Mouse (Mus musculus) left cerebral cortex, postnatal 36 days (tissue): ENCODE data around the gene Rmnd5a. TPM values are rescaled to one million over a fixed set of nuclear protein-coding genes. Genes with fewer than 3 reads are reported as not detected.

Source experiments
- DNase-seq, 2 experiments: peaks; one replicate each; pipeline ENCODE4 v3.0.0; 2021 to 2022; ENCODE audit warnings: low spot score in 2 of 2, mixed read lengths in 1 of 2
- intact Hi-C: fragments of 180-260 bp; cut with DNase I; formaldehyde crosslinking; loops from one replicate; pipeline ENCODE4 v1.15.1; 2025
- total RNA-seq, 2 experiments: library from RNA; stranded (reverse); gene quantifications; 2 replicates each; pipeline ENCODE4 v1.2.3; 2021

Rmnd5a gene
- total RNA-seq, 2 experiments from 2014 or later = 91.4 to 98.7 TPM

DNA sequence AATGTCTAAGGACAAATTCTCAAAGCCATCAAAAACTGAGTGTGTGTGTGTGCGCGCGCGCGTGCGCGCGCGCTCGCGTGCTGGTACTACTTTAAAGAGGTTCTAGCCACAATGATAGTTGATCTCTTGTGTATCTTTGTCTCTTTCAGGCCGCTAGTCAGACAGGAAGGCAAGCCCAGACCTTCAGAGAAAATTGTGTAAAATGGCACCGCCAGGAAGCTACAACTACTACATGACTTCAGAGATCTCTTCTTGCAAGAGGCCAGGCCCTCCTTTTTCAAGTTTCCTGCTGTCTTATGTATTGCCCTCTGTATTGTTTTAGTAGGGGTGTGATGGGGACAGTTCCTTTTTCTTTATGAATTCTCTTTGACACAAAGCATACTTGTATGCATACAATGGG, 63.7 kb downstream of the Rmnd5a start:
- intact Hi-C loops = no loop called here
- no peak for DNase-seq

DNA sequence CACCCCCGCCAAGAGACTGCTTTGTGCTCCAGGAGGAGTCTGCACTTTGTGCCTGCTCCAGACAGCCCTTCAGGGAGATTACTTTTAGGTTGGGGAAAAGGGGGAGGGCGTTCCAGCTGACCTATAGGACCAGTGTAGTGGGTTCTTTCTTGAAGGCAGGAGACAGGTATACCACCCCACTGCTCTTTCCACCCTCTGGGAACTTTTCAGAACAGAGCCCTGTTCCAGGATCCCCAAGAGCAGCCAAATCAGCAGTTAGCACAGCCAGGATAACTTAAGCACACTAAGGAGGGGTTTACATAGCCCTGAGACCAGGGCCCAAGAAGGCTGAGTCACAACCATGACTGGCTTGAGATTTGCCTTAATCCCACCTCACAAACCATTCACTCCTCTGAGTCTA, 65.5 kb downstream of the Rmnd5a start:
- intact Hi-C loops = no loop called here
- no peak for DNase-seq

DNA sequence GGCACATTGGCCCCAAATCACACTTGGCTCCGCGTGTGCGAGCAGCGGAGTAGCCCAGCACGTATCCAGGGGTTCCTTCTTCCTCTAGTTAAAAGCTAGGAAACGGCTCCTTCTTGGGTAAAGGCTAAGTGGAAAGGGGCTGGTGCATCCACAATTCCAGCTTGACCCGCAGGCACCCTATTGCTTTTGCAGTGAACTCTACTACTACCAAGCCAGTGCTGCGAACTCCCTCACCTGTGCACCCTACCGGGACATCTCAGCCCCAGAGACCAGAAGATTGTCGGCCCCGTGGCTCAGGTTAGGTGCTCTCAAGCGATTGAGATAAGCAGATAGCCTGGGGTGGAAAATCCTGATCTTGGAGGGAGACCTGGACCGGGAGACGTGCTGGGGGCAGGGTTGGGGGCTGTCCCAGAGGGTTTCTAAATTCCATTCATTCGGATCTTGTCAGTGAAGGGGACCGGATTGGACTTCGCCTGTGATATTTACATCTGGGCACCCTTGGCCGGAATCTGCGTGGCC, 66.1 kb downstream of the Rmnd5a start:
- DNase-seq = no peak
- intact Hi-C loops = no loop called here

DNA sequence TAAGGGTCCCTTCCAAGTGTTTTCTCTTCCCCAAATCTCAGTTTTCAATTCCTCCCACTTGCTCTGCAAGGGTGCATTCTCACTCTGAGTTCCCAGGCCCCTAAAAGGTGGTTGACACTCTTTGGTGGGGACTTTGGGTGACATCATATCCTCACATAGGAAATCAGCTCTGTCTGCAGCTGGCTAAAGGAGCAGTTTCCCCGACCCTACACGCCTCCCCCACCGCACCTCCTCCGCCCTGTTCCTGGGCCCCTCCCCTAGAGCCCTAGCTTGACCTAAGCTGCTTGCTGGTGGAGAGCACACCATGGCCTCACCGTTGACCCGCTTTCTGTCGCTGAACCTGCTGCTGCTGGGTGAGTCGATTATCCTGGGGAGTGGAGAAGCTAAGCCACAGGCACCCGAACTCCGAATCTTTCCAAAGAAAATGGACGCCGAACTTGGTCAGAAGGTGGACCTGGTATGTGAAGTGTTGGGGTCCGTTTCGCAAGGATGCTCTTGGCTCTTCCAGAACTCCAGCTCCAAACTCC, 67.1 kb downstream of the Rmnd5a start, which contains the start of gene Cd8a:
Cd8a (plus strand) TSS at position 179 of the 527 bp plus-strand sequence.
- intact Hi-C loops = no loop called here
- DNase-seq = no peak

DNA sequence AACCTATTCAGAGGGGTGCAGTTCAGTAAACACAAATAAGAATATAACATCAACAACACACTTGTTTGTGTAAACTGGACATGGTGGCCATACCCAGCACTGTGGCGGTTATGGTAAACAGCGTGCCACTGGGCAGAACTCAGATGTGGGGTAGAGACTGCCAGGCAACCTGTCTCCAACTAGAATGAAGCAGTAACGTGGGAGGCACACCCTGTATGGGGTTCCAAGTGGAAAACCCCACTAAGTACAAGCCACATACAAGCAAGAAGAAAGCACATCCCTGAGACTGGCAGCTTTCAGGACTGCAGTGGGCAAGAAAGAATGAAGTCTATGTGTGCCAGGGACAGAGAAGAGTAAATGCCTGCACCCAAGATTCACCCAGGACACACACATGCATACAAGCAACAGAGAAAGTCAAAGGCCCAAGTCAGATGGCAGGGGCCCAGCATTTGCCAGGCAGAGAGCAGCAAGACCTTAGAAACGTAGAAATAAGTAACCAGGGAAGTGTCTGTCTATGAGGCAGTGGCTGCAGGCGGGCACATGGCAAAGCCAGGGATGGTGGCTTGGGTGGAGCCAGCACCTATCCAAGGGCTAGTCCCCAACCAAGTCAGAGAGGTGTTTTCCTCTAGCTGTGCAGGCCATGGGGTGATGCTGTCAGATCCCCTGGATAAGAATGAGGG, 68.3 kb downstream of the Rmnd5a start:
- intact Hi-C loops = no loop called here
- DNase-seq = no peak

DNA sequence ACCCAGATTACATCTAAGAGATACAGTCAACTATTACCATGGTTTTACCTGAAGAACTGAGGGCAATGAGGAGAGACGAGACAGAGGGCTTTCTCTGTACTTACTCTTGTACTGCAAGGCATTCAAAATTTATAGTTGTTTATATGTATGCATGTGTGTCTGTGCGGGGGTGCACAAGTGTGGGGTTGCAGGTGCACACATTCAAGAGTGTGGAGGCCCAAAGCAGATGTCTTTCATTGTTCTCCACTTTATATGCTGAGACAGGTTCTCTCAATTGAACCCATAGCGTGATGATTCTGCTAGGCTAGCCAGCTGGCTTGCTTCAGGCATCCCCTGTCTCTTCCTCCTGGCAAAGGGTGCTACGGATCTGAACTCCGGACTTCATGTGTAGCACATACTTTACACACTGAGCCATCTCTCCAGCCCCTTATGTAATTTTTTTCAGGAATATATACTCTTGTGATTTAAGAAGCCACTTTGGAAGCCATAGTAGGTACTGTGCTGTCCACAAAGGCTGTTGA, 69.3 kb downstream of the Rmnd5a start:
- DNase-seq = no peak
- intact Hi-C loops = no loop called here

DNA sequence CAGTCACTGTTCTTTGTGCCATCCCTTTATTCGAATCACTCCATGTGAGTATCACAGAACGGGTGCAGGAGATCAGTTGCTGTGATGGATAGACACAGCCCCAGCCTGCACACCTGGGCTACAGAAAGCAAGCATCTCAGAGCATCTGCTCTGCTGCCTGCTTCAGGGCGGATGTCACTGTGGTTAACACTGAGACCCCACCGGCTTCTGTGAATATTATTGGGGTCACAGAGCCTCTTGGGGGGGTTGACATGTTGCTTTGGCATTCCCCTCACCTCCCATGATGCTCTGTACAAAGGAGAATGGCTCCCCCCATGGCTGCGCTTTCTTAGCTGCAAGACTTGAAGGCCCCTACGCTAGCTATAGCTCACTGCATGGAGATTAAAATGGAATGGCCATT, 71.0 kb downstream of the Rmnd5a start:
- intact Hi-C loops = no loop called here
- no peak for DNase-seq

DNA sequence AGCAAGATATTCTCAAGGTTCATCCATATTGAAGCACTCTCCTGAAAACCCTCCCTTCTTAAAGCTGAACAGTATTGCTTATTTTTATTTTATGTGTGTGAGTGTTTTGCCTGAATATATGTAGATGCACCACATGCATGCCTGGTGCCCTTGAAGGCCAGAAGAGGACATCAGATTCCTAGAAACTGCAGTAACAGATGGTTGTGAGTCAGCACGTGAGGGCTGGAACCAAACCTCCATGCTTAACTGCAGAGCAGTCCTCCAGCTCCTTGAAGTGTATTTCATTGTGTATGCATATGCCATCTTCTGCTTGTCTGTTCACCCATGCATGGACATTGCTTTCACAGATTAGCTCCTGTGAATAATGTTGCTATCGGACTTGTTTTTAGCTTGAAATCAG, 76.4 kb downstream of the Rmnd5a start:
- no peak for DNase-seq
- intact Hi-C loops = no loop called here

DNA sequence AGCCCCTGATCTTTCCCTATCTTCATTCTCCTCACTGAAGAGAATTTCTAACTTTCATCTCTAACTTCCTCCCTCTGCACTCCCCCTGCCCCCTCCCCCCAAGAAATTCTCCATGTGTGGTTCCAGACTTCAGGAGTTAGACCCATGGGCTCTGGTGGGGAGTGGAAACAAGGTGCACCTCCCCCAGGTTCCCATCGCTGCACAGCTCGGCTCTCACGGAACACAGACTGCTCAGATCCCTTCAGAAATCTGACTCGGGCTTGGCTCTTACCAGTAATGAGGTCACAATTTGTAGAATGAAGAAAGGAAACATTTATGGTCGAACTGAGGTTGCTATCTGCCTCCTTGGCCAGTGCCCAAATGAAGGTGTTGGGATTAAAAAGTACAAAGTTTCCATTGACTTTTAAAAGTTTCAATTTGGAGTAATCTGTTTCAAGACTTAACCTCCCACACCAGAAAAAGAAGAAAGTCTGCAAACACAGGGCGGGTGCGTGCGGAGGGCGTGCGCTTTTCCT, 79.2 kb downstream of the Rmnd5a start:
- DNase-seq = no peak
- intact Hi-C loops = no loop called here

DNA sequence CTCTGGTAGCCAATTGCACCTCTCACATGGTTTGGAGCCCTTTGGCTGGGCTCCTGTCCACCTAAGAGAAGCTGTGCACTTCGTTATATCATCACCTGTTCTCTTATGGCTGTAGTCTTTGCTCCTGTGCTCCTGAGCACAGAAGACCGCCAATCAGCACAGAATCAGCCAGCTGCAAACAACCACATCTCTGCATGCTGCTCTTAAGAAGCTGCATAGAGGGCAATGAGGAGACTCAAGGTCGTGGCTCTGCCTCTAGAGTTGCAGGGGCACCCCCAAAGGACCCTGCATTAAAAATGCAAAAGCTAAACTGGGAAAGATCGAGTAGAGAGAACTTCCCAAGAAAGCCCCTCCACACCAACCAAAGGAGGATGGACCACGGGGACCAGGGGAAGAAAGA, 79.7 kb downstream of the Rmnd5a start:
- no peak for DNase-seq
- intact Hi-C loops = no loop called here

DNA sequence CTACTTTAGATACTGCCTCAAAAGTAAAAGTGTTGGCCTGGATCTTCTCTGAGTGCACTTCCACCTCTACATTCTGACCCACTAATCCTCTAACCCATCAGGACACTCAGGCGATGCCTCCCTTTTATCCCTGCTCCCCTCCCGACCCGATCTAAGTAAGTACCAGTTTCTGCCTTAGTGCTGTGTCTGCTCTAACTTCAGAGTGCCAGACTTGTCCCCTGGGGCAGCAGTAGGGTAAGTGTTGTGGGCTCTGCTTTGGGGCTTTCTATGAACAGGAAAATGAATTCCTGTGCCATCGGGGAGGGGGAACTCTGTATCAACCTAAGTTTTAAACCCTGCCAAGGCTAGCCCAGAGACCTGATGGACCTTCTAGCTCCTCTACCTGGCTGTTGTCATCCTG, 80.2 kb downstream of the Rmnd5a start:
- no peak for DNase-seq
- intact Hi-C loops = no loop called here

DNA sequence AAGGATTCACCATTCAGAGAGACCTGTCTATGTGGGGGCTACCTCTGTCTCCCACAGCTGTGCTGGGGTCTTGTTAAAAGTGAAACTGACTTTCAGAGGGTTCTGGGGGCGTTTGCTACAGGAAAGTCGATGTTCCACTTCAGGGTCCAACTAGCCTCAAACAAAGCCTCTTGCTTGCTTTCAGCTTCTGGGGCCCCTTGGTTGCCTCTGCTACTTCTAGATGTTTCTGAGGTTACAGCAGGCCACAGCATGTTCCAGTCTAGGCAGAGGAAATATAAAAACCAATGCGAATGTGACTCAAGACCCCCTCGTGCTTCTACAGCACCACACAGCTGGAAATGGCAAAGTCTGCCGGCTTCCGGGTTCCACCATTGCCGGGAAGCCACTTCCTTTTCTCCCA, 82.9 kb downstream of the Rmnd5a start:
- no peak for DNase-seq
- intact Hi-C loops = no loop called here

DNA sequence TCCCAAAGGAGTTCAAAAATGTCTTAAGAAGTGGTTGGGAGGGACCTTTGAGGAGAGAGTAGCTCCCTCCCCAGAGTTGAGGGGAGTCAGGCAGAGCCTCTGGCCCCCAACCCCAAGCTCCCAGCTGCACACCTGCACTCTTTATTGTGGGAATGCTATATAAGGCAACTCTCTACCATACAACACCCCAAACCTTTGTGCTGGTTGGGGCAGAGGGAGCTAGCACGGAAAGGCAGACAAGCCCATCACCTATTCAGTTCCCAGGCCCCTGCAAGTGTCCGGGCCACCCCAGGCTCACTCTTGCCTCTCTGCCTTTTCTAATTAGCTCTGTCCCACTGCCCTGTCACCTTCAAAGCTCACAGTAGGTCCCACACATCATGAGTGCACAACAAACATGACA, 86.7 kb downstream of the Rmnd5a start:
- no peak for DNase-seq
- intact Hi-C loops = no loop called here

DNA sequence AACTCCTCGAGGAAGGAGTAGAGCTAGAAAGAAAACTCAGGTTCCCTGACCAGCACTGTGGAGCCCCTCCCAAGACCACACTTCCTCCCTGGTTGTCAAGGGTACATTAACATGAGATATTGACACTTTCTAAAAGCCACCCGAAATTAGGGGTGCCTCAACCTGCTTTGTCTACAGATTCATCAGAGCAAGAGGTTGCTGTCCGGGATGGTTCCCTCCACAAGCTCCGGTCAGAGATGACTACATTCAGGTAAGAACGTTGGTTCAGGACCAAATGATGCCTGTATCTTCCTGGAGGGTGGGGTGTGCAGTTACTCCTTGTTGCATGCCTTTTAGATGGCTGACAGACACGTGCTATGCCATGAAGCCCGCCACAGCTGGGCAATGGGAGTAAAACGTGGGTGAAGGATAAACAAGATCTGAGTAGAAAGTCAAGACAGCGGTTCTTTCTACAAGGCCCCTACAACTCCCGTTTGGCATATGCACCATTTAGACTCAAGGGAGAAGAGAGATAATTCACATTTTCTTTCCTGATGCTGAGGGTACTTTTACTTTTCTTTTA, 87.5 kb downstream of the Rmnd5a start:
- no peak for DNase-seq
- intact Hi-C loops = no loop called here

DNA sequence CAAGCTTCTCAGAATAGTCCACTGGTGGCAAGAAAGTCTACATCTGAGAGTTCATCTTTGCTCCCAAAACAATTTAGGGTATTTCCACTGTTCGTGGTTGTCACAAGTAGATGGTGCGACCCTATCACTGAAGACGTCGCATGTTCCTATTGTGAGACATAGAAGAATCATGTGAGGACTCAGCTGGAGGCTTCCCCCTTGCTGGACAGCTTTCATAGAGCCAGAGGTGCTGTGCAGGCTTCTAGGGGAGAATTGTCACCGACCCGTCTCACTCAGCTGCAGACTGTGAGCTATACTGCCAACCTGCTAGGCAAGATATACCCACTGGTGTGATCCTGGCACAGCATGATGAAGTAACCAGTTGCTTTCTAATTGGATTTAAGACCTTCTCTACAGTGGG, 88.2 kb downstream of the Rmnd5a start:
- DNase-seq = no peak
- intact Hi-C loops = no loop called here

DNA sequence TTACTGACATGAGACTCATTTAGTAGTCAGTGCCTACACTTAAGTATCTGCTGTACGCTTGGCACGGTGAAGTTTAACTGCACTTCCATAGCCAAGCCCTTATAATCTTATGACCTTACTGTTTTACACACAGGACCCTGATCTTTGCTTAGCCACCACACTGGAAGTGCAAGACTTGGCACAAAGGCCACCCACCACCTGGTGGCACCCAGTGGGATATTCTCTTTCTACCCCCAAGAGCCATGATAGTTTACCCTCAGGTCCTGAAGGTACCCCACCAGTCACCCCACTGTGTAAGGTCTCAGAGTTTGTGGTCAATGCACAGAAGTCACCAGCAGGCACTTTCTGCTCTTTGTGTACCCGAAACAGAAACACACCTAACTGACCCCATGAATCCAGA, 89.2 kb downstream of the Rmnd5a start:
- DNase-seq = no peak
- intact Hi-C loops = no loop called here

DNA sequence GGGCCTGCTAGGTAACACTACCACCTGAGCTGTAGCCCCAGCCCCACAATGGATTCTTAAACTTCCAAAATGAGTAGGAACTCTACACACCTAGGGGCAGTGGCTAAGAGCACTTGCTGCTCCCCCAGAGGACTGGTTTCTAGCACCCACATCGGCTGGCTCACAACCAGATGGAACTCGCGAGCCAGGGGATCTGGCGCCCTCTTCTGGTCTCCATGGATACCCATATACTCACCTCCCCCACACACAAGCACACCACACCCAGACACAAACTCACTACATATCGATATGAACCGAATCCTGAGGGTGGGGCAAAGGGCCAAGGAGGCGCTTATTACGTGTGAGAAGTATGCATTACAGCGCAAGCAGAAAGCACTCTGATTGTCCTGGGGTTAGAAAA, 92.4 kb downstream of the Rmnd5a start:
- no peak for DNase-seq
- intact Hi-C loops = no loop called here

DNA sequence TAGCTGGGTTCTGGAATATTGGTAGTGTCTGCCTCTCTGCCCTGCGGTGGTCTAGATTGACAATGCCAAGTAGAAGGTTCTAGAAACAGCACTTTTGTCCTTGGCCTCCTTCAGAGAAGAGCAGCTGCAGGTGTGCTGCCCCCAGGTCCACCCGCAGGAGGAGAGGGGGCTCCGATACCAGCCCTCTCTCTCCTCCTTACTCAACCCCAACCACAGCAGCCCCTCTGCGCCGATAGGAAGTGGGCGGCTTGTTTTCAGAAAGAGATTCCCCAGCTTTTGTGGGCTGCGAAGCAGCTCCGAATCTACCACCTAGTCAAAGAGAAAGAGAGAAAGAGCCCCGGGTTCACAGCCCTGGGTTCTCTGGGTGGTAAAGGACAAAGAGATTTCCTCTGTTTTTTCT, 99.3 kb downstream of the Rmnd5a start:
- intact Hi-C loops = no loop called here

DNA sequence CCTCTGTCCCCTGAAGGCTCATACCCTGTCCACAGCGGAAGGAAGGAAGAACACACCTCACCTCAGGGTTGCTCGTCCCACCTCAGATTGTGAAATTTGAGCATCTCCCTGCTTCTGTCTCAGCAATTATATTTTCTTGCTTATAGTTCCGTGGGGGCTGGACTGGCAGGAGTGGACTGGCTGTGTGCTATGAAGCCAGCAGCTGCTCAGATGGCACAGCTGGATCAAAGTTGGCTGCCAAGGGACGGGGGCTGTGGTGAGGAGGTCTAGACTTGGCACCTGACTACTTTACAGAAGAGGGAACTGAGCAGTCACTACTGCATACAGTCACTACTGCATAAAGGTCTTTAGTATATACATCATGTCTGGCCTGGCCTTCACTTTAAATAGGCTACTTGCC, 101.1 kb downstream of the Rmnd5a start:
- no peak for DNase-seq
- intact Hi-C loops = no loop called here

More for the DNA sequence above, 99.3 kb downstream of the Rmnd5a start:
- no peak for DNase-seq

DNA sequence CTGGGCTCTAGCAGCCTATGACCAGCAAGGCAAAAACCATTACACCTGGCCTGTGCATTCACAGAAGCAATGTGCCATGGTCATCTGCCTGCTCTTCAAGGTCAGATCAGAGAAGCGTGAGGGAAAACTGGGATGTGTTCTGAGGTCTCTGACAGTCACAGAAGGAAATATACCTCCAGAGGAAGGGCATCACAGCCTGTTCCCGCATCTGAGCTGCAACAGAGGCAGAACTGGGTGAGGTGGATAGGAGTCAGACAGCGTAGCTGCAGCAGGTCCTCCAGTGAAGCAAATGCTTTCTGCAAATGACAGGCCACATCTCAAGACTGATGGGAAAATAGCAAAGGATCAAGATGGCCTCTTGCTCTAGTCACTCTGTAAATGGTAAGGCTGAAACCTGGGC, 101.5 kb downstream of the Rmnd5a start:
- DNase-seq = no peak
- intact Hi-C loops = no loop called here
